Mouse (Mus musculus): ENCODE data around the gene Fkbp8.
"Not testable (repeated sequence)": the region's sequence is repeated elsewhere in the genome, so short reads cannot be mapped to it uniquely, and the experiment has no call there.

Fkbp8 gene

DNA sequence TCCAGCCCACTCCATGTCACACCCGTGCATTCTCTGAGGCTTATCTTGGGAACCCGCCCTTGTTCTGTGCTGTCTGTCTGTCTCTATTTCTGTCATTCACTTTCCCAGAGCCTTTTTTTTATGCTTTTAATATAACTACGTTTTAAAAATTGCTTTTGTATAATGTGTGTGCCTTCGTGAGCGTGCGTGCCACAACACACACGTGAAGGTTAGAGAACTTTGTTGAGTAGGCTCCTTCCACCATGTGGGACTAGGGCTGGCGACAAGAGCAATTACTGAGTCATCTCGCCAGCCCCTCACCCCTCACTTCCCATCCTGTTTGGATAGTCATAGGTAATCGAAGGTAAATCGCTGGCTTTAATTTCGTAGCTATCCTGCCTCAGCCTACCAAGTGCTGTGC lies 25.0 kb upstream of the Fkbp8 start:
- no peak for DNase-seq

DNA sequence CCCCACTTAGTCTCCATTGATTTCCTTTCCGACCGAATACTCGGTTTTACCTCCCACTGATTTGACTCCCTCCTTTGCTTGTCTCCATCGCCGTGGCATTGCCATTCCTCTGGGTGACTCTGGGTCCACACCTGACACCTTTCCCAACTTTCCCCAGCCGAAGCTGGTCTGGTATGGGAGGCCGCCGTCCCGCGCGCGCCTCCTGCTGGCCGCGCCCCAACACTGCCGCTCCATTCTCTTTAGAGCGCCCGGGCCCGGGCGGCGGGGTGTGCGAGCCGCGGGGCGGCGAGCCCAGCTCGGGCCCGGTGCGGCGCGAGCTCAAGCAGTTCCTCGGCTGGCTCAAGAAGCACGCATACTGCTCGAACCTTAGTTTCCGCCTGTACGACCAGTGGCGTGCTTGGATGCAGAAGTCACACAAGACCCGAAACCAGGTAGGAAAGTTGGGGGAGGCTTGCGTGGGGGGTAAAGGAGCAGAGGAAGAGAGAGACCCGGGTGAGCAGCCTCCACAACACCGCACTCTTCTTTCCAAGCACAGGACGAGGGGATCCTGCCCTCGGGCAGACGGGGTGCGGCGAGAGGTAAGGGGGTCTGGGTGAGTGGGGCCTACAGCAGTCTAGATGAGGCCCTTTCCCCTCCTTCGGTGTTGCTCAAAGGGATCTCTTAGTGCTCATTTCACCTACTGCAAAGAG lies 24.3 kb upstream of the Fkbp8 start:
- peak; percentile 79 for DNase-seq

DNA sequence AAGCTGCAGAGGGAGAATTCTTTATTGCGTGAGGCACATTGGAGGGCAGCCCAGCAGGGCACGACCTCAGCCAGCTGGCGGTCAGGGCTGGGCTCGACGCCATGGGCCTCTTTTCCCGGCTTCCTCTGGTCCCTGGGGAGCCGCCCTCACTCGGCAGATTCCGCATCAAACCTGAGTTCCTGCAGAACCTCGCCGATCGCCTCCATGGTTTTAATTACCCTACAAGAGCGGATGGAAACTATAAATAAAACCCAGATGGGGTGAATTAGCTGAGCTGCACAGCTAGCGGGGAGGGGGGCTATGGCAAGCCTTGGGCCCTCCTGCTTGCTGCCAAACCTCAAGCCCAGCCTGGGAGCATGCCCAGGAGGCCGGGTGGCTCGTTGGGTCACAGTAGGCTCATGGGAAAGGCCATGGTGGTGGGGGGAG lies 23.2 kb upstream of the Fkbp8 start:
- no peak for DNase-seq

DNA sequence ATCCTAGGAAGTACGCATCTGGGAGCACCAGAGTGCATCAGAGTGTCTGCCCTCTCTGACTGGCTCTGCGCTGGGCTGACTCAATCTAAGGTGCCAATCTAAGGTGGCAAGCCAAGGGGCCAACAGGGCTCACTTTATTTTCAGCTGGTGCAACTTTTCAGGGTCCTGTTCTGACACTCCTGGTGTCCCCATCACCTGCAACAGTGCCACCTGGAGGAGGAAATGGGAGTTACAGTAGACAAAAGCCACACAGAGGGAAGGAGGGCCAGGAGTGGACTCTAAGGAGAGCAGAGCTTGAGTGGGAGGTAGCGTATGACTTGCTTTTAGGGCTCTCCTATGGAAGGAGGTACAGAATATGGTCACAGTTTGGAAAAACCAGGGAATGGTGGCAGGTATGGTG lies 22.7 kb upstream of the Fkbp8 start:
- DNase-seq: peak; percentile 91

DNA sequence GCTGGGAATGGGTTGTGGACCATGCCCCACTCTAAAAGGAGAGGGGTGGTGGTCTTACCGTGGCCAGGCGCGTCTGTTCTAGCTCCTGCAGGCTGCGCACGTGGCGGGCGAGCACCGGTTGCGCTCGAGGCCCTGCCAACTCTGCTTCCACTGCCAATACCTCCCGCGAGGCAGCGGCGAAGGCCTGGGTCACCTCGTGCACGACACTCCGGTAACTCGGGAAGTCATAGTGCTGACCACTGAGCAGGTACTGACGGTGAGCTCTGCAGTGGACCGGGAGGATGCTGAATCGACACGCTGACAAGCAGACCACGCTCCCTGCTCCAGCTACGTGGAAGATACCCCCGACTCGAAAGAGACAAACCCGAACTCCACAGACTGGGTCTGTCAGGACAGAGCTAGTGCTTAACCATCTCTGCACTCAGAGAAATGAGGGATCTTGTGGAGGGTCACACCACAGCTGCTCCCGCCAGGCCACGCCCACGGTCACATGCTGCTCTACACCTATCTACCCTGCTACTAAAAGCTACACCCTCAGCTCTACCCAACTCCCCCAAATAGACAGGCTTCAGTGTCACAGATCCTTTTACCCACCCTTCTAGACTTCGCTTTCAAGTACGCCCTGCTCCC lies 21.7 kb upstream of the Fkbp8 start:
- DNase-seq: peak; percentile 44

DNA sequence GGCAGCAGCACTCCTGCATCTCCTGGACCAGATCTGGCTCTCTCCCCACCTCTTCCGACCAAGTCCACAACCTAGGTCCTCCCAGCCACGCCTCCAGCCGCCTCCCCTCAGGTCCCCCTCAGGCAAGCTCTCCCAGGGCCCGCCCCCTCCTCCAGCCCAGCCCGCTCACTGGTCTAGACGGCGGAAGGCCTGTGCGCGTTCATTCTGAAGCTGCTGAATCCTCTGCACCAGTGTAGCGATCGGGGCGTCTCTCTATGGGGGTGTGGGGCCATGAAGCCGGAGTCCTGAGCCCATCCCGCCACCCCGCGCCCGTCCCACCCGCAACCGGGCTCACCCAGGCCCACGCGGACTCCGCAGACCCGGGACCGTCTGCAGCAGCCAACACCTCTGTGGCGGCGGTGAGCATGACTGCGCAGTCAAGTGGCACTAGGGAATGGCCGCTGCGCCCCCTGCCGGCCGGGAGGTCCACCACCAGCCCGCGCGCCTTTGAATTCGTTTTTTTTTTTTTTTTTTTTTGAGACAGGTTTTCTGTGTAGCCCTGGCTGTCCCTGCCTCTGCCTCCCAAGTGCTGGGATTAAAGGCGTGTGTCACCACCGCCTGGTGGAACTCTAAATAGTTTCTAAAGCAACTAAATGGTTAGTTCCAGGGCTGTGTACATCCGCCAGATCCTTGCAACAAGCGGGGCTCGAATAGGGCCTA lies 21.0 kb upstream of the Fkbp8 start, which contains the start of gene Rex1bd:
Gene Rex1bd, minus strand, starts transcription at position 425 of the 699 bp plus-strand sequence.
- peak; percentile 97 for DNase-seq

DNA sequence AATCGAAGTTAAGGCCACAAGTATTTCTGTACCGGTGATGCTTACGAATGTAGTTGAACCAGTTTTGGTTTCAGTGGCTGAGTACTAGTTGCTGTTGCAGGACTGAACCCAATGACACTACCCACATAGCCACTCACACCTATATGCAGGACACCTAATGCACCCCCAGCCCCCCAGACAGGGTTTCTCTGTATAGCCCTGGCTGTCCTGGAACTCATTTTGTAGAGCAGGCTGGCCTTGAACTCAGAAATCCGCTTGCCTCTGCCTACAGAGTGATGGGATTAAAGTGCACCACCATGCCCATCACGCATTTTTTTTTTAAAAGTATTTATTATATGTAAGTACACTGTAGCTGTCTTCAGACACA lies 20.5 kb upstream of the Fkbp8 start:
- DNase-seq: no peak

DNA sequence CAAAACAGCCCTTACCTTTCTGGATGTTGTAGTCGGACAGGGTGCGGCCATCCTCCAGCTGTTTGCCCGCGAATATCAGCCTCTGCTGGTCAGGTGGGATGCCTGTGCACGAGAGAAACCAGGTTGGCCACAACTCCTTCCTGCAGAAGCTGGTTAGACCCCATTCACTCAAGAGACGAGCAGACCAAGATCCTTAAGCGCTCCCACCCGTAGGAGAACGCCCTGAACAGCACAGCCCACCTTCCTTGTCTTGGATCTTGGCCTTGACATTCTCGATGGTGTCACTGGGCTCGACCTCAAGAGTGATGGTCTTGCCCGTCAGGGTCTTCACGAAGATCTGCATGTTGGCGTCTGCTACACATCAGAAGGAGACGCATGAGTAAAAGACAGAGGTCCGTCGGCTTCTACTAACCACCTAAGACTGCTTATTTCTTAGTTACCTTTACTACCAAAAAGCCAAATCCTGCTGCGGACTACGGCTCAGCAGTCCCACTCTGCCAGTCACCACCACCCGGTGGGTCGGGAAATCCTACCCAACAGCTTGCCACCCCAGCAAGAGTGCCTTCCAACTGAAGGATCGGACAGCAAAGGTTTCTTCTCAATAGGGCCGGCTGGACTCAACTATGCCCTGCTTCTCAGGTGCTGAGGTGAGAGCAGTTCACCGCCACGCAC lies 18.1 kb upstream of the Fkbp8 start:
- DNase-seq: no peak

DNA sequence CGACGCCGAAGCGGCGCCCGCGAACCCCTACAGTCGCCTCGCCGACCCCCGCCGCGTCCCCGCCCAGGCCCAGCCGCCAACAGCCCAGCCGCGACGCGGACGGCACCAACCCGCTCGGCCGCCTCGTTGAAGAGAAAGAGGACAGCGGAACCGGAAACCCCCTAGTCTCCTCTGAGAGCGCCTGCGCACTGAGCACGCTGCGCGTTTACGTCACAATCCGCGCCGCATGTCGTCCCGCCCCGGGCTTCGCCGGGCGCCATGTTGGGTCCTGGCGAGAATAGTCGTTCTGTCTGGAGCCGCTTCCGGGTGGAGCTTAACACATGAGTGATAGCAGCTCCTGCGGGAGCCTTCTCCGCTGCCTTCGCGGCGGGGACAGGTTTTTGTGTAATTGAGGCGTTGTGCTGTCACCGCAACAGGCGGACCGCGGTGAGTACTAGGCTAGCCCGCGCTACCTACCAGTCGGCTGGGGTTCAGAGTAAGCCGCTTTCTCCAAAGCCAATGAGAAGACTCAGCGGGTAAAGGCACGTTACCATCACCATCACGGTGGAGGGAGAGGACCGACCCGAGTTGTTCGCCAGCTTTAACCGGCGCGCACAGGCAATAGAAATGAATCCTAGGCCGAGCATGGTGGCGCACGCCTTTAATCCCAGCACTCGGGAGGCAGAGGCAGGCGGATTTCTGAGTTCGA lies 17.2 kb upstream of the Fkbp8 start, which contains the start of gene Uba52:
Gene Uba52, minus strand, starts transcription at position 574 of the 688 bp plus-strand sequence.
- peak; percentile 97 for DNase-seq

DNA sequence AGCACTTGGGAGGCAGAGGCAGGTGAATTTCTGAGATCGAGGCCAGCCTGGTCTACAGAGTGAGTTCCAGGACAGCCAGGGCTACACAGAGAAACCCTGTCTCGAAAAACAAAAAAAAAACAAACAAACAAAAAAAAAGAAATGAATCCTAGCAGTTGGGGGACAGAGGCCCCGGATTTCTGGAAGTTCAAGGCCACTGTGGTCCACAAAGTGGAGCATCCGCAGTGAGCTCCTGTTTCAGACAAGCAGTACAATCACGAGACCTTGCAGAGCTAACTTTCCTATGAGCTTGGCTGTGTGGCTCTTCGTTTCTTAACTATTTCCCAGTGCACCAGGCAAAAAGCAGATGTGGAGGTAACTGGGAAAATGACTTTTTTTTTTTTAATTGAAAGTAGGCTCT lies 16.4 kb upstream of the Fkbp8 start:
- DNase-seq: not testable (repeated sequence)

DNA sequence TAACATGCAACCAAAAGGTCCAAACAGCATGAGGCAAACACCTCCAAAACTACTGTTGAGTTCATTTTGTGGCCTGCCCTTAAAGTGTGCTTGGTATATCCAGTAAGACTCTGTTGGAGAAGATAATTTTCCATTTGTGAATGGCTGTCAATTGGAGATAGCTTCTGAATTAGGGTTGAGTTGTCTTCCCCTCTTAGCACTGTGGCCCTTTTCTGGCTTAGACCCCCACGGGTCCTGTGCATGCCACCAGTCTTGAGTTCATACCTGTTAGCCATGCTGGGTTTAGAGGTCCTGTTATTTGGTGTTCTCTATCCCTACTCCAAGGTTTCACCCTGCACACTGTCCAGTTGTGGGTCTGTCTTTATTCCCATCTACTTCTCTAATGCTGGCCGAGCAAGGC lies 15.8 kb upstream of the Fkbp8 start:
- DNase-seq: no peak

DNA sequence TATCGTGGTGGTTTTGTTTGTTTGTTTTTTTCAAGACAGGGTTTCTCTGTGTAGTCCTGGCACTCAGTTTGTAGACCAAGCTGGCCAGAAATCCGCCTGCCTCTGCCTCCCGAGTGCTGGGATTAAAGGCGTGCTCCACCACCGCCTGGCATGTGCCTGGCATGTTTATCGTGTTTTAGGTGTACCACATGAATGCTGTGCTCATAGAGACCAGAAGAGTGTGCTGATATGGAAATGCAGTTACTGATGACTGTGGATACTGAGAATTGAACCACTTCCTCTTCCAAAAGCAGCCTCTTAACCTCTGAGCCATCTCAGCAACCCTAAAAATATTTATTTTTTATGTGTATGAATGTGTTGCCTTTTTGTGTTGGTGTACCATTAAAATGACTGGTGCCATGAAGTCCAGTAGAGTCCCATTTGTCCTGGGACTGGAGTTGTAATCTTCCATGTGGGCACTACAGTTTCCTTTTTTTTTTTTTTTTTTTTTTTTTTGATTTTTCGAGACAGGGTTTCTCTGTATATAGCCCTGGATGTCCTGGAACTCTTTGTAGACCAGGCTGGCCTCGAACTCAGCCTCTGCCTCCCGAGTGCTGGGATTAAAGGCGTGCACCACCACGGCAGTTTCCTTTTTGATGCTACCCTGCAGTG lies 15.1 kb upstream of the Fkbp8 start:
- DNase-seq: no peak

DNA sequence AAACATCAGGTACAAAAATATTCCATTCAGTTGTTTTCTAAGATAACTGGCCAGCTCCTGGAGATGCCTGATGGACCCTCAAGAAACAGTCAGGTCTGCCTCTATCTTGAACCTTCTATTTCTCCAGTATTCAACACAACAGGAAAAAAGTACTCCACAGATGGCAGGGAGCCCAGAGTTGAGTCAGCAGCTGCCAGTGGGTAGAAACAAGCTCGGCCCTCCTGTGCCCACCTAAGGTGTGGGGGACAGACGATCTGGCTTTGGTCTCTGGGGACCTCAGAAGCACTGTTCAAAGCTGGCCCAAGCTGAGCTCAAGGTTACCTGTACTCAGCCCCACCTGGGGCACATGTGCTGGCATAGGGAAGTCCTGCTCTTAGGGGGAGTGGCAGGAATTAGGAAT lies 14.1 kb upstream of the Fkbp8 start:
- no peak for DNase-seq

DNA sequence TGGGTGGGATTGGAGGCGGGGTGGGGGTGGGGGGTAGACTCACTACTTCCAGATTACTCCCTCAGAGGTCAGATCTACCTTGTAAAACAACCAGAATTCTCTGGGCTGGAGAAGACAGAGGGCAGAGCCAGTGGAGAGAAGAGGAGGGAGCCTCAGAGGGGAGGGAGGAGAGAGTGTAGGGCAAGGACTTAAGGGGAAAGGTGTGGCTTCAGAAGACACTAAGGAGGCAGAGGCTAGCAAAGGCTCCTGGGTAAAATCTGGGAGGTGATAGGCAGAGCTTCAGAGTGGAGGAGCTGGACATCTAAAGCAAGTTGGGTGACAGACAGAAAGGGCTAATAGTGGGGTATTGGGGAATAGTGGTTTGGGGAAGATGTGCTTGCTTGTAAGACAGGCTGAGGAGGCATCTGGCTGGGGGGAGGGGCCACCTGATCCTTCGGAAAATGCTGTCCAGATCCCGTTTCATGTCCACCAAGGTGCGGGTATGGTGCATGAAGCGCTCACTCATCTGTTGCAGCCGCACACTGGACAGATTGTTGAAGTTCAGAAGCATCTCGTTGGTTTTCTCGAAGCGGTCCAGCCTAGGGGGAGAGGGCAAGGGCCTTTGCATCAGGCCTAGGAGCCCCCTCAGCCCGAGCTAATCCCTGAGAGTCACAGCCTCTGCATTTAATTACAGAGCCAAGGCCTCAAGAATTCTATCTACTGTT lies 9.4 kb upstream of the Fkbp8 start:
- no peak for DNase-seq

DNA sequence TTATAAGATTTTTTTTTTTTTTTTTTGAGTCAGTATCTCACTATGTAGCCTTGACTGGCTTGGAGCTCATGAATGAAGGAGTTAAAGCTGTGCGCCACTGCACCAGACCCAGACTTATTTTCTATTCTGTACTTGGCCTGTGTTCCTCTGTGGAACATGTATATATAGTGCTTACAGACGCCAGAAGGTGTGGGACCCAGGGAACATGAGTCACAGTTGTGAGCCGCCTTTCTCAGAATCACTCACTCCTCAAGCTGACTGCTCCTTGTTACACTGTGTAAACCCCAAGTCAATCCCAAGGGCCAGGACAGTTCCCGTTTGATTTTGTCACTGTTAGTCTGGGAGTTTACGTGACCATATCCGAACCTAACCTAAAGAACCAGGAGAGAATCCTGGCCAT lies 8.5 kb upstream of the Fkbp8 start:
- DNase-seq: no peak

DNA sequence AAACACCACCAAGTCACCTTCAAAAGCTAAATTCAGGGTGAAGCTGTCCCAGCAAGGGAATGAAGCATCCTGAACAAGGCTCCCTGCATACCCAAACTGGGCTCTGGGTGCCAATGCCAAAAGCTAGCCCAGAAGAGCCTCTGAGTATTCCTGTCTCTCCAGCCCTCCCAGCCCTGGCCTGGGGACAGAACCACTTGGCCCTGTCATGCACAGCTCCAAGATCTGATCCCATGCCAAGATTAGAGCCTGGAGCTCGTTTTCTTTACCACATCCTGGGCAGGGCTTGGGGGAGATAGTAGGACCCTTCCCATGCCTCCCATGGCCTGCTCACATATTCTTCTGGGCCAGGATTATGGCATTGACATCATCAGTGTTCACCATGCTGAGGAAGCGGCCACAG lies 7.9 kb upstream of the Fkbp8 start:
- DNase-seq: no peak

DNA sequence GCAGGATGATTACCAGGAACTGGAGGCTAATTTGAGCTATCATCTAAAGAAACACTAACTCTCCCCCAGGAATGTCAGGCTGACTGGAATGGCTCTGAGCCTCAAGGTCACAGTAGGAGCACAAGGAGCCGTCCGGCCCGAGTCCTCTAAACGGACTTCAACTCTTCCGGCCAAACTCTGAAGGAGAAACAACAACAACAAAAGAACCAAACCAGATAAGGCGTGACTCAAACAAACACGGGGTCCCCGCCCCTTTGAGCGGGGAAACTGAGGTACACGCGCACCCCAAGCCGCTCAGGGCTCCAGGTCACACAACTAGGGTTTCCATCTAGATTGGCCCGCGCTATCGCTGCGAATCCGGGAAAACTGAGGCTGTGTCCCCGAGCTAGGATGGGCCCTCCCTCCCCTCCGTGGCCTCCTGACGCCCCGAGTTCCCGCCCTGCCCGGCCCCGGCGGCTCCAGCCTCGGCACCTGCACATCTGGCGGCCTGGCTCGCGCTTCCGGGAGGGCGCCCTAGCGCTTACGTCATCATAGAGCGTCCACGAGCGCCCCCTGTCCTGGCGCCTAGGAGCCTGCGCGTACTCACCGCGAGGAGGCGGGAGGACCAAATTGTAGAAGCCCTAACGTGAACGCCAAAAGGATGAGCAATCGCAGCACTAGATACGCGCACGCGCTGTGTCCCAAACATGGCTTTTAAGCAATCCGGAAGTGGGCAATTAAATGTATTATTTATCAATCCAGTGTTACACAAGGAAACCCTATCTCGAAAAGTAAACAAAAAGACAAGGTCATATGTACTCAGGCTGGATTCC lies 4.7 kb upstream of the Fkbp8 start:
- peak; percentile 98 for DNase-seq

DNA sequence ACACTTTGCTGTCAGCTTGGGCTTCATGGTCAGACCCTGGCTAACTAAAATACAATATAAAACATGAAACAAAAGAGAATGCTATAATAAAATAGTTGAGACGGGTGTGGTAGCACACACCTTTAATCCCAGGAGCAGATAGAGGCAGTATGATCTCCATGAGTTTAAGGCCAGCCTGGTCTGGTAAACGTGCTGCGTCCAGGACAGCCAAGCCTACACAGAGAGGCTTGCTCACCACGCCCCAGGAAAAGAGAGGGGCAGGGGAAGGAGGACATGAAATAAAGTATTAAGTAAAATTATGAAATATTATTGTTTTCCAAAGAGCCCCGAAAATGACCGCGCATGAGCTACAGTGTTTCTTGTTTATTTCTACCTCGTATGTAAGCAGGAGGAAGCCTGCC lies 413 bp upstream of the Fkbp8 start:
- no peak for DNase-seq

DNA sequence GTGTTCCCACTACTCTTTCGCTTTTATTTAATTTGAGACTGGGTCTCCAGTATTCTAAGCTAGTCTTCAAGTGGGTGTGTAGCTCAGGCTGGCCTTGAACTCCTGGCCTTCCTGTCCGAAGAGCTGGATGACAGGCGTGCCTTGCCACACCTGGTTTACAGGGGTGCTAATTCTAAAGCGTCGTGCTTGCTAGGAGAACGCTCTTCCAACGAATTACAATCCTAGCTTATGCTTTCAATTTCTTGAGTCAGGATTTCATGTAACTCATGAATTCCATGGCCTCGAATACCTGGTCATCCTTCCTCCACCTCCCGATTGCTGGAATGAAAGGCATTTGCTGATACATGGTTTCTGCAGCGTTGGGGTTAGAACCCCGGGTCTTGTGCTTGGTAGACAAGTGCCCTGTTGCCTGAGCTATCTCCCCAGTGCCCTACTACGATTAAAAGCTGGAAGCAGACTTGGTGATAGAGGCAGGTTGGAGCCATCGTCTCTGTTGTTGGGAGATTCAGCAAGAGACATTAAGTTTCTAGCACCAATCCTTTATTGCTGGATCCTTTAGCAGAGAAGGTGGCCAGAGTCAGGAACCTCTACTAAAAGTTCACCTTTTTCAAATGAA lies 766 bp downstream of the Fkbp8 start:
- no peak for DNase-seq

DNA sequence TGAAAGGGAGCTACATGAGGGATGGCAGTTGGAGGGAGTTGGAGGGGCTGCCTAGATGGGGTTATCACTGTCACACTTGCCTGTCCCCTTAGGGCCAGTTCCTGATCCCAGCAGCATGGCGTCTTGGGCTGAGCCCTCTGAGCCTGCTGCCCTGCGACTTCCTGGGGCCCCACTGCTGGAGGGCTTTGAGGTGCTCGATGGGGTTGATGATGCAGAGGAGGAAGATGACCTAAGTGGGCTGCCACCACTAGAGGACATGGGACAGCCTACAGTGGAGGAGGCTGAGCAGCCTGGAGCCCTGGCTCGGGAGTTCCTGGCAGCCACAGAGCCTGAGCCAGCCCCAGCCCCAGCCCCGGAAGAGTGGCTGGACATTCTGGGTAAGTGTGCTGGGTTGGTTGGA lies 1.8 kb downstream of the Fkbp8 start:
- no peak for DNase-seq

Data from thymus, postnatal 4 days (tissue).